Mouse (Mus musculus): ENCODE data around the gene Trak1. TPM values are rescaled to one million over a fixed set of nuclear protein-coding genes. Genes with fewer than 3 reads are reported as not detected.

Gene Trak1
- total RNA-seq, 1 experiment, result 18.9 TPM

DNA sequence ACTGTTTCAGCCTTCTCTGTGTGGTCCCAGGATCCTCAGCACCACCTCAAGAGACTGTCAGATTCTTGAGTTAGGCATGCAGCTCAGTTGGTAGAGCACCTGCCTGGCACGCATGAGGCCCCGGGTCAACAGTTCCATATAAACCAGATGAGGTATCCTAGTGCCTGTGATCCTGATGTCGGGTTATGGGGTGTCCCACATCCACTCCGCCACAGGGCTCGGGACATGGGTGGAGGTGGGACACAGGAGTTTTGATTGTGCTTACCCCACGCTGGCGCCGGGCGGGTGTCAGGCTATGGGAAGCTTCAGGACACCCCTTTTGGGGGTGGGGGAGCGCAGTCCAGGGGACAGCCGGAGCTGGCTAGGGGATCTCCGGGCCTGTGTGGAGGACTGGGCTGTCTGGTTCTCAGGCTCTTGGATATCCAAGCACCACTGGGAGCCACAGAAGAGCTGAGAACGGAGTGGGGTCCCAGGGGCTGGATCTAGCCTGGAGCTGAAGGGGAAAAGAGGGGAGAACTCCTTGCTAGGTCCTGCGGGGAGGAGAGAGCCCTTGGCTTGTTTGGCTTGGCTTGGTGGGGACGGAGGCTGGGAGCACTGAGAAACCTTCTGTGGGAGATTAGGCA, 39.1 kb downstream of the Trak1 start:
- no peak for DNase-seq (ENCODE audit: low read depth, low spot score)
- peaks cover under 1% of the 10 kb centered on the region; the same call in 1 of the 2 replicates for H3K36me3 ChIP-seq (ENCODE audit: control insufficient read depth, insufficient read depth, low read length, poor library complexity, severe bottlenecking)
- in situ Hi-C loops (cut with MboI; ENCODE audit: low sequenced_read_pairs in 2 of 2, unreplicated experiment in 2 of 2), result no loop called here
- peaks cover 3% of the 10 kb centered on the region for H3K9me3 ChIP-seq (ENCODE audit: control insufficient read depth, insufficient read depth, low read depth, low read length)
- peak overlapping the region; percentile 34; the same call in 1 of the 2 replicates for H3K9ac ChIP-seq (ENCODE audit: insufficient read depth, low read depth, low read length, poor library complexity, severe bottlenecking)
- peak overlapping the region; percentile 96 for H3K27ac ChIP-seq (ENCODE audit: insufficient read depth, low read depth, low read length, poor library complexity, severe bottlenecking)
- peaks cover 6 to 23% of the 10 kb centered on the region in 2 experiments; a peak in 3 of 4 replicates for H3K4me1 ChIP-seq (ENCODE audit: control insufficient read depth in 2 of 2, insufficient read depth in 2 of 2, low read length in 2 of 2, poor library complexity in 1 of 2)
- no peak for TF ChIP-seq MAFK (IDR thresholded peaks at IDR 0.05; ENCODE audit: insufficient read depth, low read depth, low read length)
- no peak for TF ChIP-seq ZNF384 (IDR thresholded peaks at IDR 0.05; ENCODE audit: low read depth, low read length)
- no peak for TF ChIP-seq CHD2 (IDR thresholded peaks at IDR 0.05; ENCODE audit: low read depth, low read length)
- no peak for TF ChIP-seq ZC3H11A (IDR thresholded peaks at IDR 0.05; ENCODE audit: borderline replicate concordance, low read depth, low read length)
- TF ChIP-seq HCFC1 (IDR thresholded peaks at IDR 0.05; ENCODE audit: borderline replicate concordance, insufficient read depth, low read length), result no peak
- peak overlapping the region in 1 of 2 experiments; percentile 30; a peak in 2 of 4 replicates for H3K4me3 ChIP-seq (ENCODE audit: insufficient read depth in 1 of 2, low read depth in 1 of 2, low read length in 2 of 2, poor library complexity in 1 of 2, severe bottlenecking in 1 of 2)

DNA sequence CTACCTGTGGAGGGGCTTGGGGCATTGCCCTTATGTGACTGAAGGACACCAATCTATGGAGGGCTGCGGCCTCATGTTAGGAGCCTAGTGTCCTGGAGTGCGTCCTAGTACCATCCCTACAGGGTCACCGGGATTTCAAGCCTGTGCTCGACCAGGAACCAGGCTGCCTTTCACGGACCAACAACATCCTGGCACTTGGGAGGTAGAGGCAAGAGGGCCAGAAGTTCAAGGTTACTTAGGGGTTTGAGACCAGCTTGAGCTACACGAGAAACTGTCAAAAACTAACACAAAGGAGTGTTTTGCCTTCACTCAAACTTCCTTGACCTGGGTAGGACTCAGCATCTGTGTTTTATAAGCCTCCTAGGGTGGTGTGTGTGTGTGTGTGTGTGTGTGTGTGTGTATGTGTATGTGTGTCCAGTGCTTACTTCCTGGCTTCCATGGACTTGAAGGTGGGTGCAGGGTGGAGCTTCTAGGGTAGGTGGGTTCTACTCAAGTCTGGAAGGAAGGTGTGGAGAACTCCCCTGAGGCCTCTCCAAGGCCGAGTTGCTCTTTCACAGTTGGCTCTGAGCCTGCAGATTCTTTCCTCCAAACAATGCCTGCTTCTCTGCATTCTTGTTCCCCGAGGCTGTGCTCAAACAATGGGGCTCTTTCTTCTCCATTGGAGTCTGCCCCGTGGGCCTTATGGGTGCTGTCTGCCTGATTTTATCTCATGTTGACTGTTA, 40.1 kb downstream of the Trak1 start:
- Histone ChIP-seq H3K4me1 (ENCODE audit: control insufficient read depth in 2 of 2, insufficient read depth in 2 of 2, low read length in 2 of 2, poor library complexity in 1 of 2) (peaks cover 6 to 29% of the 10 kb centered on the region in 2 experiments; a peak in 3 of 4 replicates), H3K27ac (ENCODE audit: insufficient read depth, low read depth, low read length, poor library complexity, severe bottlenecking) (peak overlapping the region; percentile 96), H3K9me3 (ENCODE audit: control insufficient read depth, insufficient read depth, low read depth, low read length) (no peaks in the 10 kb centered on the region), H3K36me3 (ENCODE audit: control insufficient read depth, insufficient read depth, low read length, poor library complexity, severe bottlenecking) (no peaks in the 10 kb centered on the region), H3K4me3 (ENCODE audit: insufficient read depth in 1 of 2, low read depth in 1 of 2, low read length in 2 of 2, poor library complexity in 1 of 2, severe bottlenecking in 1 of 2) (no peak overlapping the region), H3K9ac (ENCODE audit: insufficient read depth, low read depth, low read length, poor library complexity, severe bottlenecking) (no peak overlapping the region)
- in situ Hi-C loops (cut with MboI; ENCODE audit: low sequenced_read_pairs in 2 of 2, unreplicated experiment in 2 of 2), result no loop called here
- DNase-seq (ENCODE audit: low read depth, low spot score), result peak; percentile 79
- TF ChIP-seq ZNF384 (IDR thresholded peaks at IDR 0.05; ENCODE audit: low read depth, low read length) (no peak), CHD2 (IDR thresholded peaks at IDR 0.05; ENCODE audit: low read depth, low read length) (no peak), HCFC1 (IDR thresholded peaks at IDR 0.05; ENCODE audit: borderline replicate concordance, insufficient read depth, low read length) (no peak), MAFK (IDR thresholded peaks at IDR 0.05; ENCODE audit: insufficient read depth, low read depth, low read length) (no peak), ZC3H11A (IDR thresholded peaks at IDR 0.05; ENCODE audit: borderline replicate concordance, low read depth, low read length) (no peak)

DNA sequence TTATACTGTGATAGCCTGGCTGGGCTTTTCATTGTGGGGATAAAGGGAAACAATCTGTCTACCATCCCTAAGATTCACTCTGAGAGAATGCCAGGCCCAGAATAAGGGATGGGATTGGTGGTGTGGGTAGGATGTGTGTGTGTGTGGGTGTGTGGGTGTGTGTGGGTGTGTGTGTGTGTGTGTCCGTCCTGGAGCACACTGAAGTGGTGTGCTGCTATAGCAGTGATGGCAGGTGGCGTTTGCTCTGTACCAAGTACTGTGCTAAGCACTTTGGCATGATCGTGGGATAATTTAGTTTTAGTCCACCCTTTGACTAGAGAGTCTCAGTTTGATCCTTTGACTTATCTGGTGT, 40.6 kb downstream of the Trak1 start:
- peaks cover 6 to 32% of the 10 kb centered on the region in 2 experiments; a peak in 3 of 4 replicates for H3K4me1 ChIP-seq (ENCODE audit: control insufficient read depth in 2 of 2, insufficient read depth in 2 of 2, low read length in 2 of 2, poor library complexity in 1 of 2)
- in situ Hi-C loops (cut with MboI; ENCODE audit: low sequenced_read_pairs in 2 of 2, unreplicated experiment in 2 of 2), result no loop called here
- 0 out of 2 replicates have a peak, but pooled peaks have one; percentile 1 for TF ChIP-seq ZC3H11A (IDR thresholded peaks at IDR 0.05; ENCODE audit: borderline replicate concordance, low read depth, low read length)
- TF ChIP-seq ZNF384 (IDR thresholded peaks at IDR 0.05; ENCODE audit: low read depth, low read length), result no peak
- TF ChIP-seq CHD2 (IDR thresholded peaks at IDR 0.05; ENCODE audit: low read depth, low read length), result peak; percentile 51; the same call in 1 of the 2 replicates
- no peak for TF ChIP-seq HCFC1 (IDR thresholded peaks at IDR 0.05; ENCODE audit: borderline replicate concordance, insufficient read depth, low read length)
- TF ChIP-seq MAFK (IDR thresholded peaks at IDR 0.05; ENCODE audit: insufficient read depth, low read depth, low read length), result no peak
- peak overlapping the region; percentile 96 for H3K27ac ChIP-seq (ENCODE audit: insufficient read depth, low read depth, low read length, poor library complexity, severe bottlenecking)
- H3K4me3 ChIP-seq (ENCODE audit: insufficient read depth in 1 of 2, low read depth in 1 of 2, low read length in 2 of 2, poor library complexity in 1 of 2, severe bottlenecking in 1 of 2), result no peak overlapping the region
- DNase-seq (ENCODE audit: low read depth, low spot score), result no peak
- H3K9ac ChIP-seq (ENCODE audit: insufficient read depth, low read depth, low read length, poor library complexity, severe bottlenecking), result no peak overlapping the region
- H3K36me3 ChIP-seq (ENCODE audit: control insufficient read depth, insufficient read depth, low read length, poor library complexity, severe bottlenecking), result no peaks in the 10 kb centered on the region
- H3K9me3 ChIP-seq (ENCODE audit: control insufficient read depth, insufficient read depth, low read depth, low read length), result no peaks in the 10 kb centered on the region

DNA sequence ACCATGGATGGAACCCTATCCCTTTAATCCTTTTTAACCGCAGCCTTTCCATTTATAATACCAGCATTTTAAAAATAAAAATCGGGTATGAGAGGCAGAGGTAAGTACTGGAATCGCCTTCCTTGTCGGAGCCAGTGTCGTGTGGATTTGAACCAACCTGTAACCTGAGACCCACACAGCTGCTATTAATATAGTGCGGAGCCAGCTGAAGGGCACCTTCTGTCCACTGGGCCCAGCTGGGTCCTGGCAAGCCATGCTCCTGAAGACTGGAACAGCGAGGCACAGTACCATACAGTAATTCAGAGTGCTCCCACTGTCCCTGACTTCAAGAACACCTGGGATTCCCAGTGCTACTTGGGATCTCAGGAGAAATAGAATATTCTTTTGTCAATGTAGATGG, 44.5 kb downstream of the Trak1 start:
- Histone ChIP-seq H3K4me3 (ENCODE audit: insufficient read depth in 1 of 2, low read depth in 1 of 2, low read length in 2 of 2, poor library complexity in 1 of 2, severe bottlenecking in 1 of 2) (no peak overlapping the region), H3K9me3 (ENCODE audit: control insufficient read depth, insufficient read depth, low read depth, low read length) (no peaks in the 10 kb centered on the region), H3K27ac (ENCODE audit: insufficient read depth, low read depth, low read length, poor library complexity, severe bottlenecking) (peak overlapping the region; percentile 40; the same call in 1 of the 2 replicates), H3K9ac (ENCODE audit: insufficient read depth, low read depth, low read length, poor library complexity, severe bottlenecking) (no peak overlapping the region), H3K36me3 (ENCODE audit: control insufficient read depth, insufficient read depth, low read length, poor library complexity, severe bottlenecking) (no peaks in the 10 kb centered on the region), H3K4me1 (ENCODE audit: control insufficient read depth in 2 of 2, insufficient read depth in 2 of 2, low read length in 2 of 2, poor library complexity in 1 of 2) (peaks cover 5 to 43% of the 10 kb centered on the region in 2 experiments; a peak in 2 of 4 replicates)
- no peak for TF ChIP-seq CHD2 (IDR thresholded peaks at IDR 0.05; ENCODE audit: low read depth, low read length)
- DNase-seq (ENCODE audit: low read depth, low spot score), result no peak
- in situ Hi-C loops (cut with MboI; ENCODE audit: low sequenced_read_pairs in 2 of 2, unreplicated experiment in 2 of 2), result no loop called here

Measured in ES-E14 (cell line).